Mouse (Mus musculus) MEL (cell line): ENCODE measurements around the gene Lce1i. TPM values are rescaled to one million over a fixed set of nuclear protein-coding genes. Genes with fewer than 3 reads are reported as not detected.
"Not testable (repeated sequence)": the region's sequence is repeated elsewhere in the genome, so short reads cannot be mapped to it uniquely, and the experiment has no call there.

Source experiments
- DNase-seq: peaks from one replicate; pipeline ENCODE4 v3.0.0; 2011; ENCODE audit warnings: low read depth, low spot score
- H3K27ac ChIP-seq: 2 replicates; pipeline ENCODE4 v1.5.1; 2012; ENCODE audit warnings: low read depth, mild to moderate bottlenecking, control low read depth, low read length, moderate library complexity; ENCODE audit not compliant: control insufficient read depth
- H3K27me3 ChIP-seq, 2 experiments: fragments of 150-350 bp in 1 of 2; sonication (generic) in 1 of 2; 2 replicates each; pipeline ENCODE4 v1.6.1; 2012; ENCODE audit warnings: low read length in 2 of 2, mild to moderate bottlenecking in 2 of 2, improper control_type of control experiment in 1 of 2, moderate library complexity in 1 of 2; ENCODE audit not compliant: insufficient read depth in 2 of 2, control insufficient read depth in 1 of 2
- H3K36me3 ChIP-seq, 2 experiments: 2 replicates each; pipeline ENCODE4 v1.6.1; 2012 to 2014; ENCODE audit warnings: low read length in 2 of 2, improper control_type of control experiment in 1 of 2, inconsistent platforms in 1 of 2, mild to moderate bottlenecking in 1 of 2; ENCODE audit not compliant: insufficient read depth in 2 of 2, control insufficient read depth in 1 of 2
- H3K4me1 ChIP-seq, 2 experiments: fragments of 150-350 bp in 1 of 2; sonication (generic) in 1 of 2; 2 replicates each; pipeline ENCODE4 v1.6.1; 2012; ENCODE audit warnings: low read length in 2 of 2, improper control_type of control experiment in 1 of 2, mild to moderate bottlenecking in 1 of 2; ENCODE audit not compliant: insufficient read depth in 2 of 2, control insufficient read depth in 1 of 2
- H3K4me3 ChIP-seq, 2 experiments: fragments of 150-350 bp in 1 of 2; sonication (generic) in 1 of 2; 2 replicates each; pipeline ENCODE4 v1.5.1; 2012; ENCODE audit warnings: low read depth in 2 of 2, low read length in 2 of 2, mild to moderate bottlenecking in 2 of 2, moderate library complexity in 2 of 2, control low read depth in 1 of 2, improper control_type of control experiment in 1 of 2; ENCODE audit not compliant: control insufficient read depth in 1 of 2, insufficient read depth in 1 of 2
- H3K79me2 ChIP-seq: 2 replicates; pipeline ENCODE4 v1.6.1; 2012; ENCODE audit warnings: mild to moderate bottlenecking, low read length, moderate library complexity; ENCODE audit not compliant: control insufficient read depth, poor library complexity, insufficient read depth
- H3K9ac ChIP-seq: 2 replicates; pipeline ENCODE4 v1.6.1; 2012; ENCODE audit warnings: low read depth, mild to moderate bottlenecking, control low read depth, low read length, moderate library complexity; ENCODE audit not compliant: control insufficient read depth, poor library complexity, severe bottlenecking
- H3K9me3 ChIP-seq: fragments of 150-350 bp; sonication (generic); replicated peaks from 2 replicates; pipeline ENCODE4 v1.6.1; 2012; ENCODE audit warnings: mild to moderate bottlenecking, low read length, improper control_type of control experiment, moderate library complexity; ENCODE audit not compliant: insufficient read depth
- BHLHE40 ChIP-seq: IDR thresholded peaks from 2 replicates; pipeline ENCODE4 v1.6.1; 2012; ENCODE audit warnings: low read depth, mild to moderate bottlenecking, inconsistent platforms, low read length, improper control_type of control experiment, borderline replicate concordance
- CHD1 ChIP-seq: IDR thresholded peaks from 2 replicates; pipeline ENCODE4 v1.6.1; 2012; ENCODE audit warnings: low read depth, mild to moderate bottlenecking, inconsistent platforms, low read length, improper control_type of control experiment
- CTCF ChIP-seq, 3 experiments: IDR thresholded peaks in 2 of 3; conservative IDR thresholded peaks in 1 of 3; 2 replicates each; pipeline ENCODE4 v1.5.1; 2011 to 2012; ENCODE audit warnings: low read length in 3 of 3, low read depth in 2 of 3, mild to moderate bottlenecking in 2 of 3, improper control_type of control experiment in 1 of 3, inconsistent platforms in 1 of 3, mixed read lengths in 1 of 3, moderate library complexity in 1 of 3; ENCODE audit not compliant: control insufficient read depth in 1 of 3, insufficient read depth in 1 of 3, poor library complexity in 1 of 3, severe bottlenecking in 1 of 3
- E2F4 ChIP-seq: IDR thresholded peaks from 2 replicates; pipeline ENCODE4 v1.6.1; 2011; ENCODE audit warnings: low read depth, low read length, improper control_type of control experiment, borderline replicate concordance
- ELF1 ChIP-seq: IDR thresholded peaks from 2 replicates; pipeline ENCODE4 v1.6.1; 2014; ENCODE audit warnings: low read depth, mild to moderate bottlenecking, inconsistent platforms, low read length, improper control_type of control experiment, moderate library complexity
- GATA1 ChIP-seq: IDR thresholded peaks from 2 replicates; pipeline ENCODE4 v1.6.1; 2011; ENCODE audit warnings: low read depth, low read length, improper control_type of control experiment
- HCFC1 ChIP-seq: IDR thresholded peaks from 2 replicates; pipeline ENCODE4 v1.6.1; 2012; ENCODE audit warnings: low read depth, mild to moderate bottlenecking, inconsistent platforms, low read length, improper control_type of control experiment, moderate library complexity
- KAT2A ChIP-seq: conservative IDR thresholded peaks from 2 replicates; pipeline ENCODE4 v1.6.1; 2012; ENCODE audit warnings: low read depth, low read length, improper control_type of control experiment, inconsistent platforms
- MAX ChIP-seq: IDR thresholded peaks from 2 replicates; pipeline ENCODE4 v1.6.1; 2011; ENCODE audit warnings: low read length, improper control_type of control experiment
- MXI1 ChIP-seq: IDR thresholded peaks from 2 replicates; pipeline ENCODE4 v1.6.1; 2011; ENCODE audit warnings: mild to moderate bottlenecking, low read depth, low read length, improper control_type of control experiment
- NELFE ChIP-seq: IDR thresholded peaks from 2 replicates; pipeline ENCODE4 v1.6.1; 2011; ENCODE audit warnings: low read depth, low read length, improper control_type of control experiment
- RAD21 ChIP-seq: IDR thresholded peaks from 2 replicates; pipeline ENCODE4 v1.6.1; 2011; ENCODE audit warnings: mild to moderate bottlenecking, low read depth, low read length, improper control_type of control experiment
- SIN3A ChIP-seq: IDR thresholded peaks from 2 replicates; pipeline ENCODE4 v1.6.1; 2012; ENCODE audit warnings: low read length, improper control_type of control experiment, inconsistent platforms
- SMC3 ChIP-seq: IDR thresholded peaks from 2 replicates; pipeline ENCODE4 v1.6.1; 2011; ENCODE audit warnings: low read depth, low read length, improper control_type of control experiment
- UBTF ChIP-seq: IDR thresholded peaks from 2 replicates; pipeline ENCODE4 v1.6.1; 2012; ENCODE audit warnings: low read depth, mild to moderate bottlenecking, inconsistent platforms, low read length, improper control_type of control experiment, moderate library complexity, borderline replicate concordance; ENCODE audit not compliant: insufficient read depth
- USF1 ChIP-seq: IDR thresholded peaks from 2 replicates; pipeline ENCODE4 v1.6.1; 2014; ENCODE audit warnings: low read depth, mild to moderate bottlenecking, inconsistent platforms, low read length, improper control_type of control experiment, moderate library complexity
- ZC3H11A ChIP-seq: IDR thresholded peaks from 2 replicates; pipeline ENCODE4 v1.6.1; 2012; ENCODE audit warnings: low read depth, mild to moderate bottlenecking, inconsistent platforms, low read length, improper control_type of control experiment
- ZKSCAN1 ChIP-seq: IDR thresholded peaks from 2 replicates; pipeline ENCODE4 v1.6.1; 2012; ENCODE audit warnings: low read depth, mild to moderate bottlenecking, inconsistent platforms, low read length, improper control_type of control experiment, moderate library complexity
- polyA plus RNA-seq, 2 experiments: library from polyadenylated mRNA; stranded (reverse) in 1 of 2; unstranded in 1 of 2; fragments of >175 nt in 1 of 2; fragments of >200 nt in 1 of 2; gene quantifications; 2 replicates each; pipeline versions ENCODE4 v1.2.1 to v1.2.4; 2012; ENCODE audit warnings: low replicate concordance in 2 of 2, low read depth in 1 of 2; ENCODE audit not compliant: insufficient read length in 2 of 2, insufficient read depth in 1 of 2, missing spikeins in 1 of 2
- total RNA-seq: library from RNA; depleted of rRNA; stranded (reverse); fragments of 300-350 nt; gene quantifications from 2 replicates; pipeline ENCODE4 v1.2.3, GENCODE M21; 2012

Gene Lce1i
- total and polyA plus RNA-seq, 3 experiments: not detected

- H3K36me3 ChIP-seq: no peaks in the 10 kb centered on the region
- no peaks in the 10 kb centered on the region for H3K9me3 ChIP-seq
- H3K27me3 ChIP-seq: no peaks in the 10 kb centered on the region
- H3K4me1 ChIP-seq: no peaks in the 10 kb centered on the region
- no peak overlapping the region for H3K4me3 ChIP-seq
- no peak overlapping the region for H3K27ac ChIP-seq
- no peak for DNase-seq
- TF ChIP-seq CHD1: no peak
- no peak for TF ChIP-seq MXI1
- no peak for TF ChIP-seq NELFE
- TF ChIP-seq ZC3H11A: no peak
- no peak for TF ChIP-seq SIN3A
- no peak for TF ChIP-seq USF1
- no peak for TF ChIP-seq BHLHE40
- no peak for TF ChIP-seq E2F4
- no peak for TF ChIP-seq ELF1
- no peak for TF ChIP-seq RAD21
- TF ChIP-seq GATA1: no peak
- no peak for TF ChIP-seq ZKSCAN1
- TF ChIP-seq UBTF: no peak
- no peak for TF ChIP-seq CTCF (IDR thresholded peaks at IDR 0.05 in 2 of 3, conservative IDR thresholded peaks at IDR 0.05 in 1 of 3; ENCODE audit: control insufficient read depth in 1 of 3, insufficient read depth in 1 of 3, low read depth in 2 of 3, low read length in 3 of 3, poor library complexity in 1 of 3, severe bottlenecking in 1 of 3)
- no peak for TF ChIP-seq MAX
- TF ChIP-seq KAT2A: no peak
- TF ChIP-seq SMC3: no peak
- no peak for TF ChIP-seq HCFC1
- H3K79me2 ChIP-seq: no peaks in the 10 kb centered on the region
- H3K9ac ChIP-seq: no peak overlapping the region
These were observed 47.1 kb upstream of the Lce1i start for GRCm38 (mm10) chr3:92825808-92826207.

- H3K9me3 ChIP-seq, H3K36me3 ChIP-seq, H3K27ac ChIP-seq, H3K4me3 ChIP-seq, H3K79me2 ChIP-seq, H3K9ac ChIP-seq, DNase-seq, H3K27me3 ChIP-seq, H3K4me1 ChIP-seq: not testable (repeated sequence)
These were observed 37.3 kb upstream of the Lce1i start for GRCm38 (mm10) chr3:92816036-92816435.
